ENCODE assay signal across 8 mouse cellular contexts in the genomic region with DNA sequence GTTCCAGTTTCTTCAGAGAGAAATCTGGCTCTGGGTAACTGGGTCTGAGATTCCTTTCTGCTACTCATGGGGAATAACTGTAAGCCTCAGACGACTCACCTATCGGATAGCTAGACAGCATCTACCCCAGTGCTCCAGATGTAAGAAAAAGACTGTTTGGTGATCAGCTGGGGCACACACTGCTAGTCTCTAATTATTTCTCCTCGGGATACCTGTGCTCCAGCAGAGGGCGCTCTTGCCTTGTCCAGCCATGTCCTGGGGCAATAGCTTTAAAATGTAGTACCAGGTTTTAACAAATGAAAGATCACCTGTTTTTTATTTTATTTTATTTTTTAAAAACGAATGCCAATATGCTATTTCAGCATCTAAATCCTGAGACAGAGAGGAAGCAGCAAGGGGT. TPM values are rescaled to one million over a fixed set of nuclear protein-coding genes. Genes with fewer than 3 reads are reported as not detected.
DNase-seq lines count a peak whose midpoint lies in the region; ATAC-seq and TF ChIP-seq lines count a peak whose summit lies in the region.

No protein-coding gene starts in this region.

- 5% methylated on average over 5 of the region's 5 CpGs for WGBS in forebrain, embryonic 16.5 days
- 7% methylated on average over 5 of the region's 5 CpGs for WGBS in hindbrain, embryonic 16.5 days
- whole genome bisulfite sequencing in small intestine, adult 2 months, result 4% methylated on average over 5 of the region's 5 CpGs

- no peak for TF ChIP-seq POLR2A in small intestine, adult 2 months (IDR thresholded peaks at IDR 0.05; ENCODE audit: low read depth, low read length)

- H3K9me3 ChIP-seq in forebrain, embryonic 16.5 days (ENCODE audit: control insufficient read depth, low read length), result no peaks in the 10 kb centered on the region
- H3K9me3 ChIP-seq in hindbrain, embryonic 16.5 days (ENCODE audit: control insufficient read depth, low read length), result no peaks in the 10 kb centered on the region

- no peak for ATAC-seq in cerebellum, adult (ENCODE audit: insufficient number of reproducible peaks, low FRiP score, low TSS enrichment)
- peak; percentile 69 for ATAC-seq in forebrain, embryonic 16.5 days
- ATAC-seq in hindbrain, embryonic 16.5 days, result peak; percentile 30; the same call in 1 of the 2 replicates
- ATAC-seq in megakaryocyte-erythroid progenitor cell, adult 5-6 weeks (replicated peaks; ENCODE audit: low FRiP score, low TSS enrichment, poor library complexity, severe bottlenecking), result peak; percentile 86

- TF ChIP-seq CTCF in small intestine, adult 2 months (IDR thresholded peaks at IDR 0.05; ENCODE audit: extremely low read depth, insufficient read length, insufficient replicate concordance, low read depth, low read length), result peak; percentile 96; the same call in 1 of the 2 replicates

- H3K4me3 ChIP-seq in forebrain, embryonic 16.5 days (replicated peaks; ENCODE audit: low read length), result no peak overlapping the region
- no peak overlapping the region for H3K4me3 ChIP-seq in hindbrain, embryonic 16.5 days (ENCODE audit: low read length)
- no peak overlapping the region for H3K4me3 ChIP-seq in small intestine, adult 2 months (ENCODE audit: low read depth, low read length)

- H3K4me1 ChIP-seq in forebrain, embryonic 16.5 days (replicated peaks; ENCODE audit: control insufficient read depth, insufficient read depth, low read length), result no peaks in the 10 kb centered on the region
- H3K4me1 ChIP-seq in hindbrain, embryonic 16.5 days (ENCODE audit: control insufficient read depth, insufficient read depth, low read depth, low read length), result no peaks in the 10 kb centered on the region
- H3K4me1 ChIP-seq in small intestine, adult 2 months (ENCODE audit: control insufficient read depth, insufficient read depth, insufficient read length, low read length), result peaks cover 2% of the 10 kb centered on the region; the same call in 1 of the 2 replicates

- H3K27me3 ChIP-seq in forebrain, embryonic 16.5 days (replicated peaks; ENCODE audit: control insufficient read depth, insufficient read depth, low read length), result no peaks in the 10 kb centered on the region
- no peaks in the 10 kb centered on the region for H3K27me3 ChIP-seq in hindbrain, embryonic 16.5 days (replicated peaks; ENCODE audit: control insufficient read depth, insufficient read depth, low read length)
- no peaks in the 10 kb centered on the region for H3K27me3 ChIP-seq in small intestine, adult 2 months (ENCODE audit: control insufficient read depth, insufficient read depth, low read length)

- no peaks in the 10 kb centered on the region for H3K36me3 ChIP-seq in forebrain, embryonic 16.5 days (ENCODE audit: control insufficient read depth, insufficient read depth)
- H3K36me3 ChIP-seq in hindbrain, embryonic 16.5 days (ENCODE audit: control insufficient read depth, insufficient read depth, low read length), result no peaks in the 10 kb centered on the region
- peaks cover 29% of the 10 kb centered on the region for H3K36me3 ChIP-seq in small intestine, adult 2 months (ENCODE audit: control insufficient read depth, insufficient read depth, low read length)

- peak; percentile 73 for DNase-seq in cerebellum, adult 11 months
- DNase-seq in cerebellum, adult 11-12 months, result peak; percentile 66
- DNase-seq in layer of hippocampus, postnatal 25 days (ENCODE audit: extremely low spot score in 1 of 2, low spot score in 1 of 2), result peak; percentile 75 to 91

- H3K27ac ChIP-seq in forebrain, embryonic 16.5 days (ENCODE audit: low read length), result no peak overlapping the region
- no peak overlapping the region for H3K27ac ChIP-seq in hindbrain, embryonic 16.5 days (ENCODE audit: low read depth, low read length)
- H3K27ac ChIP-seq in small intestine, adult 2 months (ENCODE audit: insufficient read depth, low read depth, low read length), result no peak overlapping the region

- H3K4me2 ChIP-seq in forebrain, embryonic 16.5 days (ENCODE audit: low read length), result no peak overlapping the region
- no peak overlapping the region for H3K4me2 ChIP-seq in hindbrain, embryonic 16.5 days (ENCODE audit: low read length)

- no peak overlapping the region for H3K9ac ChIP-seq in forebrain, embryonic 16.5 days (replicated peaks; ENCODE audit: low read depth, low read length)
- H3K9ac ChIP-seq in hindbrain, embryonic 16.5 days (ENCODE audit: low read depth, low read length), result no peak overlapping the region

RNA-seq across cellular contexts. Expression of a gene that starts 22.0 kb away (rescaled TPM):
- polyA plus RNA-seq in forebrain, embryonic 16.5 days (2015; fragmentation: Nextera tagmentation; extraction: Ambion mirVana), result 1.7 and 1.8 TPM in 2 replicates
- polyA plus RNA-seq in hindbrain, embryonic 16.5 days (2015; fragmentation: Nextera tagmentation; extraction: Ambion mirVana), result 2.9 and 3.1 TPM in 2 replicates
- total RNA-seq in layer of hippocampus, postnatal 25 days (2021), result 10 to 100 TPM; 50.2 to 56.0 TPM
- total RNA-seq in megakaryocyte-erythroid progenitor cell, adult 5-6 weeks (2014; fragmentation: Nextera tagmentation), result 4.9 and 5.6 TPM in 2 replicates
- total RNA-seq in megakaryocyte-erythroid progenitor cell, adult 5-6 weeks (2017), result 10.9 and 23.0 TPM in 2 replicates
- 46.9 and 109 TPM in 2 replicates for polyA plus RNA-seq in small intestine, adult 2 months (2012; rRNA removed)

RNA-seq across cellular contexts. Expression of a gene that starts 22.5 kb away (rescaled TPM):
- polyA plus RNA-seq in forebrain, embryonic 16.5 days (2015; fragmentation: Nextera tagmentation; extraction: Ambion mirVana), result not detected in 2 replicates
- not detected in 2 replicates for polyA plus RNA-seq in hindbrain, embryonic 16.5 days (2015; fragmentation: Nextera tagmentation; extraction: Ambion mirVana)
- not detected for total RNA-seq in layer of hippocampus, postnatal 25 days (2021)
- not detected in 2 replicates for total RNA-seq in megakaryocyte-erythroid progenitor cell, adult 5-6 weeks (2014; fragmentation: Nextera tagmentation)
- total RNA-seq in megakaryocyte-erythroid progenitor cell, adult 5-6 weeks (2017), result not detected in 2 replicates
- 5.7 and 6.0 TPM in 2 replicates for polyA plus RNA-seq in small intestine, adult 2 months (2012; rRNA removed)

RNA-seq across cellular contexts. Expression of a gene that starts 46.4 kb away (rescaled TPM):
- polyA plus RNA-seq in forebrain, embryonic 16.5 days (2015; fragmentation: Nextera tagmentation; extraction: Ambion mirVana), result 55.9 and 57.8 TPM in 2 replicates
- 68.4 and 71.7 TPM in 2 replicates for polyA plus RNA-seq in hindbrain, embryonic 16.5 days (2015; fragmentation: Nextera tagmentation; extraction: Ambion mirVana)
- total RNA-seq in layer of hippocampus, postnatal 25 days (2021), result 10 to 100 TPM; 74.8 to 77.0 TPM
- 117 and 120 TPM in 2 replicates for total RNA-seq in megakaryocyte-erythroid progenitor cell, adult 5-6 weeks (2014; fragmentation: Nextera tagmentation)
- 159 and 167 TPM in 2 replicates for total RNA-seq in megakaryocyte-erythroid progenitor cell, adult 5-6 weeks (2017)
- polyA plus RNA-seq in small intestine, adult 2 months (2012; rRNA removed), result 24.6 and 58.0 TPM in 2 replicates

Comparison
In these comparisons a context has a peak if more than half of its experiments do, and no peak if none do; other contexts are left out.
1. RNA of a gene that starts 22.0 kb away (polyA plus RNA-seq): 46.9 to 109 TPM in small intestine, adult 2 months; 2.9 to 3.1 TPM in hindbrain, embryonic 16.5 days and 1.7 to 1.8 TPM in forebrain, embryonic 16.5 days; every median in the first group is over 10 times any median in the second.
2. Peak in every context shown above with its lines, with median percentiles within 50 percentile points of each other: DNase-seq.